Mouse (Mus musculus) gastrocnemius, adult 18-20 months (tissue): ENCODE measurements around the gene Ddr1. TPM values are rescaled to one million over a fixed set of nuclear protein-coding genes. Genes with fewer than 3 reads are reported as not detected.
"Not testable (repeated sequence)": the region's sequence is repeated elsewhere in the genome, so short reads cannot be mapped to it uniquely, and the experiment has no call there.

ENCODE experiments used
- DNase-seq: peaks from one replicate; pipeline ENCODE4 v3.0.0; 2021; ENCODE audit warnings: low spot score
- long read RNA-seq, 2 experiments: library from polyadenylated mRNA; stranded (forward); transcript quantifications; one replicate each; pipeline ENCODE4 v2.0.0; 2021
- total RNA-seq, 2 experiments: library from RNA; stranded (reverse); gene quantifications; 2 replicates each; pipeline ENCODE4 v1.2.3; 2021

Ddr1 gene
- 10 to 100 TPM; 12.4 to 17.1 TPM for total RNA-seq
- long read RNA-seq, experiment 1, partial matches to known transcripts, result 4 of 21 reads
- long read RNA-seq, experiment 1, other reads (novel, unspliced or antisense), result 16 of 21 reads
- long read RNA-seq, experiment 2, partial matches to known transcripts, result 3 of 18 reads
- long read RNA-seq, experiment 2, other reads (novel, unspliced or antisense), result 12 of 18 reads

GRCm38 (mm10) chr17:35704621-35705464 is at the start of gene Ddr1:
Gene Ddr1, minus strand, starts transcription at chr17:35704621.
- no peak for DNase-seq

GRCm38 (mm10) chr17:35753668-35754067 is 49.2 kb upstream of the Ddr1 start:
- DNase-seq, result no peak

GRCm38 (mm10) chr17:35752221-35752811 is 47.9 kb upstream of the Ddr1 start:
- peak; percentile 14 for DNase-seq

- no peak for DNase-seq
Observed at GRCm38 (mm10) chr17:35749685-35750084, 45.3 kb upstream of the Ddr1 start.

- DNase-seq, result no peak
Observed at GRCm38 (mm10) chr17:35744361-35744760, 39.9 kb upstream of the Ddr1 start.

GRCm38 (mm10) chr17:35742948-35743347 is 38.5 kb upstream of the Ddr1 start:
- no peak for DNase-seq

GRCm38 (mm10) chr17:35741589-35742226 is 37.3 kb upstream of the Ddr1 start:
- no peak for DNase-seq

- no peak for DNase-seq
Observed at GRCm38 (mm10) chr17:35740276-35740880, 36.0 kb upstream of the Ddr1 start.

GRCm38 (mm10) chr17:35739675-35740074 is 35.3 kb upstream of the Ddr1 start:
- DNase-seq, result peak; percentile 92

- DNase-seq, result peak; percentile 89
Observed at GRCm38 (mm10) chr17:35737743-35738142, 33.3 kb upstream of the Ddr1 start.

- peak; percentile 78 for DNase-seq
Observed at GRCm38 (mm10) chr17:35736280-35736960, 32.0 kb upstream of the Ddr1 start.

GRCm38 (mm10) chr17:35734478-35734877 is 30.1 kb upstream of the Ddr1 start:
- DNase-seq, result no peak

GRCm38 (mm10) chr17:35733398-35733797 is 29.0 kb upstream of the Ddr1 start:
- no peak for DNase-seq

- DNase-seq, result no peak
Observed at GRCm38 (mm10) chr17:35731431-35732145, 27.2 kb upstream of the Ddr1 start.

- not testable (repeated sequence) for DNase-seq
Observed at GRCm38 (mm10) chr17:35730112-35730511, 25.7 kb upstream of the Ddr1 start.

GRCm38 (mm10) chr17:35728821-35729220 is 24.4 kb upstream of the Ddr1 start:
- no peak for DNase-seq

- DNase-seq, result no peak
Observed at GRCm38 (mm10) chr17:35727471-35728205, 23.2 kb upstream of the Ddr1 start.

GRCm38 (mm10) chr17:35727028-35727427 is 22.6 kb upstream of the Ddr1 start:
- no peak for DNase-seq
